In genomic region chr14:48751751-48752578, GRCm38 (mm10) we compare ENCODE assay signal across 10 mouse cellular contexts.
DNase-seq lines count a peak whose midpoint lies in the region; ATAC-seq lines count a peak whose summit lies in the region.
"Had no signal": no experiment of that assay in that cellular context is flagged by ENCODE, and none has a peak within 500 bp of the region (broad histone marks: within the 10 kb centered on the region; RNA-seq: fewer than 3 reads in every experiment).

No protein-coding gene starts in this region.

- H3K9me3 ChIP-seq in kidney, embryonic 15.5 days (replicated peaks), result no peaks in the 10 kb centered on the region
- peaks cover 1% of the 10 kb centered on the region; the same call in 1 of the 2 replicates for H3K9me3 ChIP-seq in forebrain, embryonic 13.5 days (replicated peaks)
- no peaks in the 10 kb centered on the region for H3K9me3 ChIP-seq in limb, embryonic 13.5 days

- H3K27ac ChIP-seq in kidney, embryonic 15.5 days, result no peak overlapping the region
- H3K27ac ChIP-seq in forebrain, embryonic 13.5 days, result peak overlapping the region; percentile 14; the same call in 1 of the 2 replicates
- H3K27ac ChIP-seq in limb, embryonic 13.5 days, result no peak overlapping the region
- H3K27ac ChIP-seq: macrophage had no signal

- H3K4me3 ChIP-seq in kidney, embryonic 15.5 days (replicated peaks), result peak overlapping the region; percentile 19; the same call in 1 of the 2 replicates
- H3K4me3 ChIP-seq in forebrain, embryonic 13.5 days, result peak overlapping the region; percentile 11; the same call in 1 of the 2 replicates
- H3K4me3 ChIP-seq in limb, embryonic 13.5 days, result no peak overlapping the region

- WGBS in kidney, embryonic 15.5 days, result 11% methylated on average over 18 of the region's 18 CpGs
- 3% methylated on average over 18 of the region's 18 CpGs for WGBS in forebrain, embryonic 13.5 days
- WGBS in limb, embryonic 13.5 days, result 25% methylated on average over 18 of the region's 18 CpGs

- no peaks in the 10 kb centered on the region for H3K36me3 ChIP-seq in kidney, embryonic 15.5 days
- no peaks in the 10 kb centered on the region for H3K36me3 ChIP-seq in forebrain, embryonic 13.5 days (ENCODE audit: poor library complexity, severe bottlenecking)
- no peaks in the 10 kb centered on the region for H3K36me3 ChIP-seq in limb, embryonic 13.5 days

- H3K9ac ChIP-seq in kidney, embryonic 15.5 days, result no peak overlapping the region
- no peak overlapping the region for H3K9ac ChIP-seq in forebrain, embryonic 13.5 days
- H3K9ac ChIP-seq in limb, embryonic 13.5 days, result no peak overlapping the region

- H3K4me2 ChIP-seq in kidney, embryonic 15.5 days, result peak overlapping the region; percentile 33
- peak overlapping the region; percentile 45 for H3K4me2 ChIP-seq in forebrain, embryonic 13.5 days
- peak overlapping the region; percentile 49 for H3K4me2 ChIP-seq in limb, embryonic 13.5 days (replicated peaks)

- H3K27me3 ChIP-seq in kidney, embryonic 15.5 days, result peaks cover 71% of the 10 kb centered on the region
- H3K27me3 ChIP-seq in forebrain, embryonic 13.5 days, result peaks cover 66% of the 10 kb centered on the region
- H3K27me3 ChIP-seq in limb, embryonic 13.5 days, result peaks cover 30% of the 10 kb centered on the region

- no peak for DNase-seq in kidney, postnatal 25 days
- DNase-seq in retina, postnatal 1 day, result peak; percentile 22
- no peak for DNase-seq in adrenal gland, postnatal 25 days
- DNase-seq in left cerebral cortex, adult 18-20 months (ENCODE audit: low spot score in 2 of 2), result no peak
- DNase-seq: cerebellum, adult 2 months had no signal

- 0 out of 2 replicates have a peak, but pooled peaks cover 8% of the 10 kb centered on the region for H3K4me1 ChIP-seq in kidney, embryonic 15.5 days
- peaks cover 40% of the 10 kb centered on the region for H3K4me1 ChIP-seq in forebrain, embryonic 13.5 days
- peaks cover 24% of the 10 kb centered on the region for H3K4me1 ChIP-seq in limb, embryonic 13.5 days

- no peak for ATAC-seq in kidney, embryonic 15.5 days (replicated peaks; ENCODE audit: low FRiP score)
- no peak for ATAC-seq in forebrain, embryonic 13.5 days
- no peak for ATAC-seq in limb, embryonic 13.5 days (ENCODE audit: low FRiP score, low read depth)
- no peak for ATAC-seq in megakaryocyte-erythroid progenitor cell, adult 5-6 weeks (replicated peaks; ENCODE audit: low FRiP score, low TSS enrichment, poor library complexity, severe bottlenecking)
